Mouse (Mus musculus): ENCODE results near the gene Fam69b.

DNA sequence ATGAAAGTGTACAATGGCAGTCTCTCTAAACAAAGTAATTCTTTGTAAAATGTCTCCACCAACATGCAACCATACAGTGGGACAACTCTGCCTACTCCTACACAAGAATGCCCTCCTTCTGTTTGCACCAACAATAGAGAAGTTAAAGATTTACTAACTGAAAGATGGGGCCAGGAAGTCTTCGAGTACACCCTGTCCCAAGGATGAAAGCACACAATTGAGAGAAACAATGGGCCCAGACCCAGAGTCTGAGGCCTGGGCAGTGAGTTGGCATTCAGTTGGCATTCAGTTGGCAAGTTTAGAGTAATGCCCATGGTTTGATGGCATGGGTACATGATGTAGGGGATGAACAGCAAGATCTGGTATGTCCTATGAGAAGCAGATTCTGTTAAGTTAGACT is 26.4 kb downstream of the Fam69b start:
- TF ChIP-seq POLR2A (IDR thresholded peaks at IDR 0.05; ENCODE audit: control insufficient read depth, low read depth, low read length), result no peak
- no peak for TF ChIP-seq CTCF (IDR thresholded peaks at IDR 0.05; ENCODE audit: control insufficient read depth, insufficient read depth, insufficient replicate concordance, low read depth, low read length)
